Mouse (Mus musculus): Measurements from ENCODE around the gene Nfam1.
A peak's percentile ranks its signal among the peaks of the same experiment; 100 is the strongest.

GRCm38 (mm10) chr15:83032981-83033541 lies at the start of gene Nfam1:
- 0 out of 2 replicates have a peak, but pooled peaks have one; percentile 12 for TF ChIP-seq CTCF (IDR thresholded peaks at IDR 0.05)
- no peak for TF ChIP-seq EP300 (IDR thresholded peaks at IDR 0.05)

Measured in lung, postnatal 0 days (tissue).